Mouse (Mus musculus) liver, adult 2 months (tissue): ENCODE results near the gene Gm43552. TPM values are rescaled to one million over a fixed set of nuclear protein-coding genes. Genes with fewer than 3 reads are reported as not detected.
A peak's percentile ranks its signal among the peaks of the same experiment; 100 is the strongest.
"Not testable (repeated sequence)": the region's sequence is repeated elsewhere in the genome, so short reads cannot be mapped to it uniquely, and the experiment has no call there.

ENCODE experiments used
- DNase-seq: peaks from one replicate; pipeline ENCODE4 v3.0.0-alpha.2; 2011; ENCODE audit warnings: low read depth, low spot score; ENCODE audit errors: extremely low read depth
- H3K27ac ChIP-seq: fragments of 200-500 bp; replicated peaks from 2 replicates; pipeline ENCODE4 v1.5.1; 2012; ENCODE audit warnings: low read depth, mild to moderate bottlenecking, control low read depth, inconsistent platforms, low read length; ENCODE audit not compliant: insufficient read depth
- H3K27me3 ChIP-seq: fragments of 200-500 bp; 2 replicates; pipeline ENCODE4 v1.6.1; 2012; ENCODE audit warnings: mild to moderate bottlenecking, moderate library complexity, low read length, inconsistent platforms; ENCODE audit not compliant: control insufficient read depth, insufficient read depth
- H3K36me3 ChIP-seq: fragments of 200-500 bp; 2 replicates; pipeline ENCODE4 v1.6.1; 2012; ENCODE audit warnings: low read length, inconsistent platforms; ENCODE audit not compliant: control insufficient read depth, insufficient read depth
- H3K4me1 ChIP-seq: fragments of 200-500 bp; 2 replicates; pipeline ENCODE4 v1.6.1; 2011; ENCODE audit warnings: low read length; ENCODE audit not compliant: control insufficient read depth, insufficient read depth
- H3K4me3 ChIP-seq: fragments of 200-500 bp; 2 replicates; pipeline ENCODE4 v1.5.1; 2011; ENCODE audit warnings: low read depth, mild to moderate bottlenecking, control low read depth, low read length, moderate library complexity; ENCODE audit not compliant: insufficient read depth
- H3K79me2 ChIP-seq: fragments of 200-500 bp; 2 replicates; pipeline ENCODE4 v1.6.1; 2012; ENCODE audit warnings: inconsistent platforms, mild to moderate bottlenecking, low read length, moderate library complexity; ENCODE audit not compliant: control insufficient read depth, insufficient read depth
- H3K9ac ChIP-seq: fragments of 200-500 bp; 2 replicates; pipeline ENCODE4 v1.6.1; 2012; ENCODE audit warnings: low read depth, mild to moderate bottlenecking, control low read depth, inconsistent platforms, low read length
- CTCF ChIP-seq: fragments of 200-500 bp; IDR thresholded peaks from 2 replicates; pipeline ENCODE4 v1.5.1; 2011; ENCODE audit warnings: low read depth, low read length, control low read depth
- POLR2A ChIP-seq: fragments of 200-500 bp; IDR thresholded peaks from 2 replicates; pipeline ENCODE4 v1.6.1; 2011; ENCODE audit warnings: low read length, control low read depth; ENCODE audit not compliant: insufficient read depth; ENCODE audit errors: extremely low read depth
- WGBS: fragments of 180-500 bp; shearing (Covaris S2); methylation state at CpG from one replicate; pipeline ENCODE4 v1.1.7; 2018; 5-methylcytosine and 5-hydroxymethylcytosine counted together
- polyA plus RNA-seq: library from polyadenylated mRNA; depleted of rRNA; stranded (reverse); fragments of >200 nt; gene quantifications from 2 replicates; pipeline ENCODE4 v1.2.3, GENCODE M21; 2012
- total RNA-seq: library from RNA; depleted of rRNA; stranded (reverse); fragments of >200 nt; gene quantifications from 2 replicates; pipeline ENCODE4 v1.2.3, GENCODE M21; 2014

Gm43552 gene
- total and polyA plus RNA-seq, 2 experiments, result 14.5 TPM; not detected in 1

DNA sequence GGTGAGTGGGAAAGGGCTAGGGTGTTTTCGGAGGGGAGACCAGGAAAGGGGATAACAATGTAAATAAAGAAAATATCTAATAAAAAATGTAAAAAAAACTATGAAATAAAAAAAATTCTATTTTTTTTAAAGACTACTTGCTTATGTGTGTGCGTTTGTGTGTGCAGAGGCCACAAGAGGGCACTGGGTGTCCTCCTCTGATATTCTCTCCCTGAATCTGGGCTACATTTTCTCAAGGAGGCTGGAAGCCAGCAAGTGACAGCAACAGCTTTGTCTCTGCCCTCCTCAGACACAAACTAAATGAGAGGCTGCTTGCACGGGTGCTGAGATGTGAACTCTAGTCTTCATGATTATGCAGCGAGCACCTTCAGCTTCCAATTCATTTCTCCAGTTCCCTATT, 14.4 kb downstream of the Gm43552 start:
- no peak for DNase-seq
- H3K4me1 ChIP-seq, result peaks cover 3% of the 10 kb centered on the region; the same call in 1 of the 2 replicates

DNA sequence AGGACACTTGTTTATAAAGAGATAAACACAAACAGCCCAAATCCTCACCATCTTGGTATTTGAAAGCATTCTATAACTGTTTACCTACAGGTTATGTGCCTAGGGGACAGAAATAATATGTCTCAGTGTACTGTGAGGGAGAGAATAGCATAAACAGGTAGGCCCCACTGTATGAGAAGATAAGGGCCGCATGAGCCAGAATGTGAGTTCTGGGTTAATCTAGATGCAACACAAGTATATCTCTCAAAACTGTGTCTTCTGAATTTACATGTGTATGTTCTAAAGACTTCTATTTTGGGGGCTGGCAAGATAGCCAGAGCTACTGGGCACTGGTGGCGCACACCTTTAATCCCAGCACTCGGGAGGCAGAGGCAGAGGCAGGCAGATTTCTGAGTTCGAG, 15.9 kb downstream of the Gm43552 start:
- not testable (repeated sequence) for H3K27me3 ChIP-seq, H3K4me1 ChIP-seq, H3K9ac ChIP-seq, H3K79me2 ChIP-seq, H3K4me3 ChIP-seq, H3K36me3 ChIP-seq, H3K27ac ChIP-seq, DNase-seq
- WGBS, result over 99% methylated on average over 4 of the region's 4 CpGs

More for the DNA sequence above, 14.4 kb downstream of the Gm43552 start:
- WGBS, result 87% methylated on average over 4 of the region's 4 CpGs
- H3K4me3 ChIP-seq, result no peak overlapping the region
- H3K27me3 ChIP-seq, result no peaks in the 10 kb centered on the region
- H3K36me3 ChIP-seq, result peaks cover 3% of the 10 kb centered on the region; the same call in 1 of the 2 replicates
- TF ChIP-seq CTCF (peak; percentile 19; the same call in 1 of the 2 replicates), POLR2A (no peak)
- no peak overlapping the region for H3K9ac ChIP-seq
- no peak overlapping the region for H3K27ac ChIP-seq
- peaks cover 16% of the 10 kb centered on the region; the same call in 1 of the 2 replicates for H3K79me2 ChIP-seq

DNA sequence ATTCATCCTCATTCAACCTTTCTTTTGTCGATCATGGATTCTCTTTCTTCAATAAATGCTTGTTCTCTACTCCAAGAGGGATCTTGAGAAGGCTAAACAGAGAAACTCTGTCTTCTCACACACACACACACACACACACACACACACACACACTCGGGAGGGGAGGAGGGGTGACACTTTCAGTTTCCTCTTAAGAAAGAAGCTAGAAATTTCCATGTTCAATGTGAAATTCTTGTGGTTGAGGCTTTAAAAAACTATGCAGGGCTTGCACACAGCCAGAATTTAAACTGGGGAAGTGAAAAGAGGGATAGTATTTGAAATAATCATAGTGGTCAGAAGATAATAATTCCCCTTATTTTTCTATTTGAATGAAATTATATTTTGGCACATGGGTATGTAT, 16.8 kb downstream of the Gm43552 start:
- no peaks in the 10 kb centered on the region for H3K27me3 ChIP-seq
- TF ChIP-seq CTCF (no peak), POLR2A (no peak)
- H3K79me2 ChIP-seq, result peaks cover 12% of the 10 kb centered on the region; the same call in 1 of the 2 replicates
- peaks cover 3% of the 10 kb centered on the region; the same call in 1 of the 2 replicates for H3K4me1 ChIP-seq
- 71% methylated on average over 2 of the region's 2 CpGs for WGBS
- H3K4me3 ChIP-seq, result no peak overlapping the region
- no peak overlapping the region for H3K9ac ChIP-seq
- H3K27ac ChIP-seq, result no peak overlapping the region
- no peak for DNase-seq
- H3K36me3 ChIP-seq, result peaks cover 6% of the 10 kb centered on the region; the same call in 1 of the 2 replicates

DNA sequence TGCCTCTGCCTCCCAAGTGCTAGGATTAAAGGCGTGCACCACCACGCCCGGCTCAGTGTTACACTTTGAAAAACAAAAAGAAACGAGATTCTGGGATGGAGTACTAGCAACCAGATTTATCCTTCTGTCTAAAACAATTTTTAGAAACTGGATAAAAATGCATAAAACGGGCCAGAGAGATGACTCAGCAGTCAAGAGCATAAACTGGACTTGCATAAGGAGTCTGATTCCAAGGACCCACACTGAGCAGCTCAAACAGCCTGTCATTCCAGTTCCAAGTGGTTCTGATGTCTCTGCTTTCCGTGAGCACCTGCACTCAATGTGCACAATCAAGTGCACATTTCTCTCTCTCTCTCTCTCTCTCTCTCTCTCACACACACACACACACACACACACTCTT, 22.9 kb downstream of the Gm43552 start:
- TF ChIP-seq POLR2A (no peak), CTCF (no peak)
- 94% methylated on average over 6 of the region's 6 CpGs for WGBS

DNA sequence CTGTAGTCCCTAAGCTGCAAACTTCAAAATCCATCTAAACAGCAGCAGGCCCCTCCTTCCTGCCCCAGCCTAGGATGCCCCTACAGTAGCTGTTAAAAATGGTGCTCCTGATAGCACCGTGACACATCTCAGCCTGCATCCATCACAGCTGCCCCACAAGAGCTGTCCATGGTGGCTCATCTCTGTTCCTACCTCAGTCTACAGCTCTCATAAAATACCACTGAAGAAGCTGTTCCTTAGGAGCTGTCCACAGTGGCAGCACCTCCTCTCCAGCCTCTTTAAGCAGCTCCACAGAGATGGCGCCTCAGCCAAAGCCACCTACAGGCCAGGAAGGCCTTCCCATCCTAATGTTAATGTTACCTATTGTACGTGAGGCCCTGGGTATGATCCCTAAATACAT, 25.7 kb downstream of the Gm43552 start:
- H3K27ac ChIP-seq, result no peak overlapping the region
- no peak overlapping the region for H3K9ac ChIP-seq
- peaks cover 30% of the 10 kb centered on the region for H3K36me3 ChIP-seq
- DNase-seq, result no peak
- no peaks in the 10 kb centered on the region for H3K27me3 ChIP-seq
- 85% methylated on average over 3 of the region's 3 CpGs for WGBS
- no peak overlapping the region for H3K4me3 ChIP-seq
- no peaks in the 10 kb centered on the region for H3K4me1 ChIP-seq
- no peak for TF ChIP-seq CTCF
- no peak for TF ChIP-seq POLR2A
- peaks cover 8% of the 10 kb centered on the region; the same call in 1 of the 2 replicates for H3K79me2 ChIP-seq

More for the DNA sequence above, 22.9 kb downstream of the Gm43552 start:
- no peak overlapping the region for H3K27ac ChIP-seq
- H3K79me2 ChIP-seq, result peaks cover 8% of the 10 kb centered on the region; the same call in 1 of the 2 replicates
- H3K4me1 ChIP-seq, result no peaks in the 10 kb centered on the region
- DNase-seq, result no peak
- no peak overlapping the region for H3K9ac ChIP-seq
- no peak overlapping the region for H3K4me3 ChIP-seq
- peaks cover 28% of the 10 kb centered on the region for H3K36me3 ChIP-seq
- H3K27me3 ChIP-seq, result no peaks in the 10 kb centered on the region

DNA sequence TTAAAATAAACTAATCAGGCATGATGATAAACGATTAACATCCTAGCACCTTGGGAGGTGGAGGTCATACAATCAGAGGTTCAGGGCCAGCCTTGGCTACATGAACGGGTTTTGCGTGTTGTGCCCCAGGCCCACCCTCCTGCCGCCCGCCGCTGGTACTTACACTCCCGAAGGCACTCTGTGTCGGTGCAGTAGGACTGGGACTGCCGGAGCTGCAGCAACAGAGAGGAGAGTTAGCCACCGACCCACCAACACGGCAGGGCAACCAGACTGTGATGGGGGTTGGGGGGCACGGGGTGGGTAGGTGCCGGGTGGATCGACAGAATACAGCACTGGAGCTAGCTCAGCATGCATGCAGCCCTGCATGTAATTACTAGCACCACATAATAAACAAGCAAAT, 32.3 kb downstream of the Gm43552 start:
- DNase-seq, result no peak
- TF ChIP-seq POLR2A (no peak), CTCF (no peak)
- no peaks in the 10 kb centered on the region for H3K27me3 ChIP-seq
- no peak overlapping the region for H3K9ac ChIP-seq
- 96% methylated on average over 14 of the region's 14 CpGs for WGBS
- no peak overlapping the region for H3K4me3 ChIP-seq
- no peak overlapping the region for H3K27ac ChIP-seq
- peaks cover 17% of the 10 kb centered on the region; the same call in 1 of the 2 replicates for H3K36me3 ChIP-seq
- no peaks in the 10 kb centered on the region for H3K4me1 ChIP-seq
- H3K79me2 ChIP-seq, result no peaks in the 10 kb centered on the region
